Mouse (Mus musculus) embryonic facial prominence, embryonic 10.5 days (tissue): ENCODE measurements at regions not wholly inside any gene's neighbourhood (a gene's known extent, or its start where the extent isn't known, plus 50 kb on each side); places are given as distances from the start of the nearest gene placed in this dataset.
A peak's percentile ranks its signal among the peaks of the same experiment; 100 is the strongest.
"Not testable (repeated sequence)": the region's sequence is repeated elsewhere in the genome, so short reads cannot be mapped to it uniquely, and the experiment has no call there.

Source experiments
- DNase-seq: peaks from one replicate; pipeline ENCODE4 v3.0.0-alpha.2; 2017; ENCODE audit warnings: low spot score
- H3K27ac ChIP-seq: fragments of 300-500 bp; sonication (generic); replicated peaks from 2 replicates; pipeline ENCODE4 v1.5.1; 2016; ENCODE audit warnings: mild to moderate bottlenecking
- H3K27me3 ChIP-seq: fragments of 300-500 bp; sonication (generic); replicated peaks from 2 replicates; pipeline ENCODE4 v1.6.1; 2016; ENCODE audit warnings: low read depth, mild to moderate bottlenecking; ENCODE audit not compliant: poor library complexity, severe bottlenecking
- H3K36me3 ChIP-seq: fragments of 300-500 bp; sonication (generic); replicated peaks from 2 replicates; pipeline ENCODE4 v1.6.1; 2016; ENCODE audit warnings: mild to moderate bottlenecking, moderate library complexity
- H3K4me1 ChIP-seq: fragments of 300-500 bp; sonication (generic); 2 replicates; pipeline ENCODE4 v1.6.1; 2016
- H3K4me3 ChIP-seq: fragments of 300-500 bp; sonication (generic); 2 replicates; pipeline ENCODE4 v1.5.1; 2016; ENCODE audit warnings: mild to moderate bottlenecking, moderate library complexity
- H3K9me3 ChIP-seq: fragments of 300-500 bp; sonication (generic); 2 replicates; pipeline ENCODE4 v1.6.1; 2016; ENCODE audit warnings: mild to moderate bottlenecking
- WGBS: fragments of 180-500 bp; shearing (Covaris S2); methylation state at CpG from one replicate; pipeline ENCODE4 v1.1.7; 2016; 5-methylcytosine and 5-hydroxymethylcytosine counted together

GRCm38 (mm10) chr11:27105920-27106319, 512.1 kb upstream of the Vrk2 start:
- no peaks in the 10 kb centered on the region for H3K27me3 ChIP-seq

GRCm38 (mm10) chr11:27102906-27103305, 509.1 kb upstream of the Vrk2 start:
- H3K9me3 ChIP-seq = no peaks in the 10 kb centered on the region
- no peak for DNase-seq
- no peaks in the 10 kb centered on the region for H3K36me3 ChIP-seq
- no peak overlapping the region for H3K4me3 ChIP-seq
- H3K4me1 ChIP-seq = no peaks in the 10 kb centered on the region
- H3K27ac ChIP-seq = no peak overlapping the region
- no peaks in the 10 kb centered on the region for H3K27me3 ChIP-seq

More at GRCm38 (mm10) chr11:27105920-27106319, 512.1 kb upstream of the Vrk2 start:
- H3K4me1 ChIP-seq = no peaks in the 10 kb centered on the region
- H3K9me3 ChIP-seq = no peaks in the 10 kb centered on the region
- DNase-seq = no peak
- WGBS = 83% methylated on average over 5 of the region's 5 CpGs
- no peaks in the 10 kb centered on the region for H3K36me3 ChIP-seq
- H3K27ac ChIP-seq = no peak overlapping the region
- H3K4me3 ChIP-seq = no peak overlapping the region

- no peaks in the 10 kb centered on the region for H3K4me1 ChIP-seq
- no peak overlapping the region for H3K4me3 ChIP-seq
- 96% methylated on average over 2 of the region's 2 CpGs for WGBS
- H3K9me3 ChIP-seq = no peaks in the 10 kb centered on the region
- no peak overlapping the region for H3K27ac ChIP-seq
- no peaks in the 10 kb centered on the region for H3K36me3 ChIP-seq
- DNase-seq = no peak
- H3K27me3 ChIP-seq = no peaks in the 10 kb centered on the region
Observed at GRCm38 (mm10) chr11:27102045-27102444, 508.2 kb upstream of the Vrk2 start.

- no peaks in the 10 kb centered on the region for H3K27me3 ChIP-seq
- no peak overlapping the region for H3K4me3 ChIP-seq
- H3K9me3 ChIP-seq = no peaks in the 10 kb centered on the region
- no peaks in the 10 kb centered on the region for H3K36me3 ChIP-seq
- H3K4me1 ChIP-seq = no peaks in the 10 kb centered on the region
- no peak for DNase-seq
- no peak overlapping the region for H3K27ac ChIP-seq
Observed at GRCm38 (mm10) chr11:27096615-27097014, 502.8 kb upstream of the Vrk2 start.

- H3K27me3 ChIP-seq, H3K9me3 ChIP-seq, H3K27ac ChIP-seq, H3K4me1 ChIP-seq, H3K36me3 ChIP-seq, DNase-seq, H3K4me3 ChIP-seq: not testable (repeated sequence)
Observed at GRCm38 (mm10) chr11:27095460-27095859, 501.7 kb upstream of the Vrk2 start.

- Histone ChIP-seq H3K36me3 (no peaks in the 10 kb centered on the region), H3K9me3 (no peaks in the 10 kb centered on the region), H3K27ac (no peak overlapping the region), H3K27me3 (no peaks in the 10 kb centered on the region), H3K4me1 (no peaks in the 10 kb centered on the region), H3K4me3 (no peak overlapping the region)
- 85% methylated on average over 1 of the region's 1 CpGs for WGBS
- DNase-seq = no peak
Observed at GRCm38 (mm10) chr11:27086516-27086915, 492.7 kb upstream of the Vrk2 start.

GRCm38 (mm10) chr11:27081188-27081587, 487.4 kb upstream of the Vrk2 start:
- no peak for DNase-seq
- Histone ChIP-seq H3K27me3 (no peaks in the 10 kb centered on the region), H3K36me3 (no peaks in the 10 kb centered on the region), H3K4me1 (no peaks in the 10 kb centered on the region), H3K9me3 (no peaks in the 10 kb centered on the region), H3K4me3 (no peak overlapping the region), H3K27ac (no peak overlapping the region)

- Histone ChIP-seq H3K9me3 (no peaks in the 10 kb centered on the region), H3K27me3 (no peaks in the 10 kb centered on the region), H3K4me3 (no peak overlapping the region), H3K36me3 (no peaks in the 10 kb centered on the region), H3K4me1 (no peaks in the 10 kb centered on the region), H3K27ac (no peak overlapping the region)
- DNase-seq = no peak
Observed at GRCm38 (mm10) chr11:27070381-27070780, 476.6 kb upstream of the Vrk2 start.

GRCm38 (mm10) chr11:27027243-27027852, 433.5 kb upstream of the Vrk2 start:
- Histone ChIP-seq H3K36me3 (no peaks in the 10 kb centered on the region), H3K27ac (no peak overlapping the region), H3K4me3 (no peak overlapping the region), H3K9me3 (no peaks in the 10 kb centered on the region), H3K27me3 (no peaks in the 10 kb centered on the region), H3K4me1 (no peaks in the 10 kb centered on the region)
- 82% methylated on average over 1 of the region's 1 CpGs for WGBS
- DNase-seq = no peak

- 85% methylated on average over 2 of the region's 2 CpGs for WGBS
- Histone ChIP-seq H3K9me3 (no peaks in the 10 kb centered on the region), H3K4me3 (no peak overlapping the region), H3K27me3 (no peaks in the 10 kb centered on the region), H3K4me1 (no peaks in the 10 kb centered on the region), H3K27ac (no peak overlapping the region), H3K36me3 (no peaks in the 10 kb centered on the region)
- DNase-seq = no peak
Observed at GRCm38 (mm10) chr11:27025500-27025899, 431.7 kb upstream of the Vrk2 start.

GRCm38 (mm10) chr11:26996292-26997099, 402.7 kb upstream of the Vrk2 start:
- no peaks in the 10 kb centered on the region for H3K9me3 ChIP-seq
- WGBS = 30% methylated on average over 3 of the region's 3 CpGs
- H3K36me3 ChIP-seq = no peaks in the 10 kb centered on the region
- H3K27me3 ChIP-seq = no peaks in the 10 kb centered on the region
- DNase-seq = peak; percentile 38
- H3K4me1 ChIP-seq = no peaks in the 10 kb centered on the region
- no peak overlapping the region for H3K4me3 ChIP-seq
- H3K27ac ChIP-seq = no peak overlapping the region

GRCm38 (mm10) chr11:26981216-26981615, 387.4 kb upstream of the Vrk2 start:
- Histone ChIP-seq H3K4me3 (no peak overlapping the region), H3K36me3 (no peaks in the 10 kb centered on the region), H3K4me1 (no peaks in the 10 kb centered on the region), H3K9me3 (no peaks in the 10 kb centered on the region), H3K27me3 (no peaks in the 10 kb centered on the region), H3K27ac (no peak overlapping the region)
- DNase-seq = no peak
- 76% methylated on average over 7 of the region's 7 CpGs for WGBS

GRCm38 (mm10) chr11:26972533-26973081, 378.8 kb upstream of the Vrk2 start:
- no peaks in the 10 kb centered on the region for H3K4me1 ChIP-seq
- no peak overlapping the region for H3K27ac ChIP-seq
- H3K4me3 ChIP-seq = no peak overlapping the region
- no peaks in the 10 kb centered on the region for H3K9me3 ChIP-seq
- WGBS = 89% methylated on average over 8 of the region's 8 CpGs
- DNase-seq = no peak
- H3K27me3 ChIP-seq = no peaks in the 10 kb centered on the region
- H3K36me3 ChIP-seq = no peaks in the 10 kb centered on the region
